Mouse (Mus musculus) left cerebral cortex, adult 9 months (tissue): ENCODE data around the gene Tanc2.
A peak's percentile ranks its signal among the peaks of the same experiment; 100 is the strongest.

ENCODE experiments used
- DNase-seq, 2 experiments: peaks; one replicate each; pipeline ENCODE4 v3.0.0; 2022; ENCODE audit warnings: low spot score in 2 of 2

Gene Tanc2

GRCm38 (mm10) chr11:105952911-105953386, 363.2 kb downstream of the Tanc2 start, which contains the start of gene Cyb561:
Gene Cyb561, minus strand, starts transcription at chr11:105953336.
- DNase-seq = no peak

GRCm38 (mm10) chr11:105953402-105953801, 363.6 kb downstream of the Tanc2 start:
- no peak for DNase-seq

- DNase-seq = no peak
These were observed 366.1 kb downstream of the Tanc2 start for GRCm38 (mm10) chr11:105955815-105956430.

GRCm38 (mm10) chr11:105957501-105957900, 367.7 kb downstream of the Tanc2 start:
- no peak for DNase-seq

- DNase-seq = no peak
These were observed 368.8 kb downstream of the Tanc2 start for GRCm38 (mm10) chr11:105958566-105958965.

- peak in 1 of 2 experiments; percentile 60 for DNase-seq
These were observed 369.6 kb downstream of the Tanc2 start for GRCm38 (mm10) chr11:105959355-105959754.

- DNase-seq = no peak
These were observed 374.9 kb downstream of the Tanc2 start for GRCm38 (mm10) chr11:105964691-105965090.

- DNase-seq = no peak
These were observed 376.5 kb downstream of the Tanc2 start for GRCm38 (mm10) chr11:105966288-105966687.

- DNase-seq = no peak
These were observed 378.2 kb downstream of the Tanc2 start, which contains the start of gene Ace for GRCm38 (mm10) chr11:105967741-105968574. Gene Ace, plus strand, starts transcription at chr11:105967945.

GRCm38 (mm10) chr11:105968948-105969347, 379.2 kb downstream of the Tanc2 start:
- no peak for DNase-seq

- no peak for DNase-seq
These were observed 379.7 kb downstream of the Tanc2 start for GRCm38 (mm10) chr11:105969516-105969915.

GRCm38 (mm10) chr11:105974593-105974992, 384.8 kb downstream of the Tanc2 start:
- no peak for DNase-seq

- DNase-seq = no peak
These were observed 385.3 kb downstream of the Tanc2 start for GRCm38 (mm10) chr11:105975050-105975449.

GRCm38 (mm10) chr11:105975636-105976035, 385.9 kb downstream of the Tanc2 start:
- no peak for DNase-seq

GRCm38 (mm10) chr11:105978232-105978631, 388.4 kb downstream of the Tanc2 start:
- DNase-seq = no peak

- no peak for DNase-seq
These were observed 388.8 kb downstream of the Tanc2 start for GRCm38 (mm10) chr11:105978634-105979033.
